Mouse (Mus musculus) cerebellum, adult (tissue): Measurements from ENCODE around the gene Gm10666.
"Not testable (repeated sequence)": the region's sequence is repeated elsewhere in the genome, so short reads cannot be mapped to it uniquely, and the experiment has no call there.

ENCODE experiments used
- ATAC-seq: cut with Nextera tagmentation; 2 replicates; pipeline ENCODE4 v1.9.2; 2017; ENCODE audit warnings: mild to moderate bottlenecking, moderate library complexity, mixed read lengths; ENCODE audit not compliant: insufficient number of reproducible peaks, low FRiP score, low TSS enrichment

The Gm10666 gene

DNA sequence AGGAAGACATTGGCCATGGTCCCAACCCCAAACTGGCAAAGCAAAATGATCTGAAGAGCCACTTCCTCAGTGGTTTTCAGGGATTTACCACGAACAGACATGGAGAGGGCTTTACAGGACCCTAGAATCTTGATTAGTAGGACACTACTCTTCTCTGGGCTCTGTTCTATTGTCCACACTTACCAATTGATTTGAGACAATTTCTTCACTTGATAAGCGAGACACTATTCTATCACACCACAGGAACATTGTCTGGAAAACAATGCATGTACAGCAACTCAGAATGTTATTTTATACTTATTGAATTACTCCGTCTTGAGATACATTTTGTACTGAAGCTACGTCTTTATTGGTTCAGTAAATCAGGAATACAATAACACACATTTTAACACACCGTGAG, at the start of gene Gm10666:
TSS of gene Gm10666 (minus strand) at position 101 of the 400 bp plus-strand sequence.
- ATAC-seq: not testable (repeated sequence)

DNA sequence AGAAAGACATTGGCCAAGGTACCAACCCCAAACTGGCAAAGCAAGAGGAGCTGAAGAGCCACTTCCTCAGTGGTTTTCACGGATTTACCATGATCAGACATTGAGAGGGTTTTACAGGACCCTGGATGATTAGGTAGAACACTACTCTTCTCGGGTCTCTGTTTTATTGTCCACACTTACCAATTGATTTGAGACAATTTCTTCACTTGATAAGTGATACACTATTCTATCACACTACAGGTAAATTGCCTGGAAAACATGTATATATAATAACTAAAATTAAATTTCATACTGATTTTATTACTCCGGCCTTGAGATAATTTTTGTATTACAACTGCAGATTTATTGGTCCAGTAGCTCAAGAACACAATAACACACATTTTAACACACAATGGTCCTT, 29.4 kb upstream of the Gm10666 start, which contains the start of gene Vmn1r142:
TSS of gene Vmn1r142 (minus strand) at position 101 of the 400 bp plus-strand sequence.
- not testable (repeated sequence) for ATAC-seq

DNA sequence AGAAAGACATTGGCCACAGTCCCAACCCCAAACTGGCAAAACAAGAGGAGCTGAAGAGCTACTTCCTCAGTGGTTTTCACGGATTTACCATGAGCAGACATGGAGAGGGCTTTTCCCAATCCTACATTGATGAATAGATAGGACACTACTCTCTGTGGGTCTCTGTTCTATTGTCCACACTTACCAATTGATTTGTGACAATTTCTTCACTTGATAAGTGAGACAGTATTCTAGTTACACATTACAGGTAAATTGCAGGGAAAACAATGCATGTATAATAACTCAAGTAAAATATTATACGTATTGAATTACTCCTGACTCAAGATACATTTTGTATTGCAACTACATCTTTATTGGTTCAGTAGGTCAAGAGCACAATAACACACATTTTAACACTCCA, 16.4 kb downstream of the Gm10666 start, which contains the start of gene Gm16451:
TSS of gene Gm16451 (minus strand) at position 101 of the 400 bp plus-strand sequence.
- ATAC-seq: not testable (repeated sequence)
